11 mouse cellular contexts compared by ENCODE assay signal in the genomic region with DNA sequence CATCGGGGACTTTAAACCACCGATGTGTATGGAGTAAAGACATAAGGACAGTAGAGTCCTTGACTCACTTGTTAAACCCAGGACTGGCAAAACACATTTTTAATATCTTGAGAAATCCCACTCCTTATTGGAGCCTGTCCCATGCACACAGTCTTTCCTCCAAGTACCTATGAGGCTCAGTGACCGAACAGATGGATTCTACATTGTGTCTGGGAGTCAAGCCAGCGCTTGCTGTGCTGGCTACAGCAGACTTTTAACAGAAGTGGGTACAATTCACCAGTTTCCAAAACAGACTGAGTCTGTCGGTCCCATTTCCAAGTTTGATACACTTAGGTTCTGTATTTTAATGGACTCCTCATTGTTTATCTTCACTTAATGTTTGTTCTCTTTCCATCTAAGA.
A peak's percentile ranks its signal among the peaks of the same experiment; 100 is the strongest.
DNase-seq lines count a peak whose midpoint lies in the region; TF ChIP-seq lines count a peak whose summit lies in the region.
"Had no signal": no experiment of that assay in that cellular context is flagged by ENCODE, and none has a peak within 500 bp of the region (broad histone marks: within the 10 kb centered on the region; RNA-seq: fewer than 3 reads in every experiment).

No protein-coding gene starts in this region.

- intact Hi-C loops in left cerebral cortex, postnatal 25 days (cut with DNase I) = loop anchor here (1.0 to 10.0 kb wide), 5 partner anchors 70 to 312 kb away; no protein-coding TSS in a partner anchor
- intact Hi-C loops in gastrocnemius, adult 2 months (cut with DNase I) = no loop called here

- H3K4me3 ChIP-seq in gastrocnemius, adult 2 months = no peak overlapping the region
- H3K4me3 ChIP-seq: myocyte had no signal

- TF ChIP-seq CTCF in gastrocnemius, adult 2 months (IDR thresholded peaks at IDR 0.05) = no peak

- DNase-seq in brain, embryonic 18.5 days (ENCODE audit: low read depth, low spot score) = peak; percentile 55
- peak; percentile 91 for DNase-seq in cerebellum, adult 8-10 months
- peak; percentile 62 to 85 for DNase-seq in layer of hippocampus, adult 18-20 months (ENCODE audit: low spot score in 2 of 2)
- peak; percentile 55 to 96 for DNase-seq in left cerebral cortex, postnatal 25 days (ENCODE audit: low spot score in 2 of 2)
- DNase-seq in ovary, postnatal 10 days (ENCODE audit: low spot score) = no peak
- DNase-seq in gastrocnemius, adult 2 months = no peak
- DNase-seq in urinary bladder, postnatal 4 days (ENCODE audit: low spot score in 2 of 2) = no peak
- DNase-seq: gastrocnemius, postnatal 14 days; heart, postnatal 36 days; kidney, postnatal 14 days had no signal

- no peak overlapping the region for H3K27ac ChIP-seq in gastrocnemius, adult 2 months

Comparison
In these comparisons a context has a peak if more than half of its experiments do, and no peak if none do; other contexts are left out.
1. DNase-seq: peak in brain, embryonic 18.5 days (single experiment), cerebellum, adult 8-10 months (single experiment), layer of hippocampus, adult 18-20 months (2 of 2) and left cerebral cortex, postnatal 25 days (2 of 2); none in ovary, postnatal 10 days (single experiment), gastrocnemius, adult 2 months (single experiment) and urinary bladder, postnatal 4 days (0 of 2).